ENCODE assay signal across 1 mouse cellular context in the genomic region with DNA sequence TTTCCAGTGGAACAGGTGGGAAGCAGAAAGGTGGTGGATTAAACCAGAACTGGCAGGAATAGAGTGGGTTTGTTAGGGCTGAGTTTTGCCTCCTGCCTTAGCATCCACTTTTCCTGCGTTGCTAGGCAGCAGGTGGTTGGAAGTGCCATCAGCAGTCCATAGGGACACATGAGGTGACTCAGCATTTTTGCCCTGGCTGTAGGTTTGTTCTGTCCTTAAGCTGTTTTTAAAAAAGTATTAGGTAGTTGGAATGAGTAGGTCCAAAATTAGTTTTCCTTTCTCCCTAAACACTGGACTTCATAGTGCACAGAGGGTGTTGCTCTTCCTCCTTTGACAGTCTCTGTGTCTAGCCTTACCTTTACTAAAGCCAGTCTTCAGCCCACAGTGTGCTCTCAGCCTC. TPM values are rescaled to one million over a fixed set of nuclear protein-coding genes. Genes with fewer than 3 reads are reported as not detected.
"Had no signal": no experiment of that assay in that cellular context is flagged by ENCODE, and none has a peak within 500 bp of the region (broad histone marks: within the 10 kb centered on the region; RNA-seq: fewer than 3 reads in every experiment).

No protein-coding gene starts in this region.

RNA-seq across cellular contexts. Expression of a gene that starts 53.5 kb away (rescaled TPM):
- polyA plus RNA-seq: midbrain, embryonic 11.5 days had no signal
